Mouse (Mus musculus) left cerebral cortex, postnatal 10 days (tissue): ENCODE measurements around the gene Podnl1. TPM values are rescaled to one million over a fixed set of nuclear protein-coding genes. Genes with fewer than 3 reads are reported as not detected.

Experiments
- DNase-seq, 2 experiments: peaks; one replicate each; pipeline ENCODE4 v3.0.0; 2021 to 2022; ENCODE audit warnings: low spot score in 2 of 2, mixed read lengths in 1 of 2; ENCODE audit errors: extremely low spot score in 1 of 2
- intact Hi-C: fragments of 180-260 bp; cut with DNase I; formaldehyde crosslinking; loops from one replicate; pipeline ENCODE4 v1.15.1; 2025
- total RNA-seq, 2 experiments: library from RNA; stranded (reverse); gene quantifications; 2 replicates each; pipeline ENCODE4 v1.2.3; 2021

The Podnl1 gene
- total RNA-seq, 2 experiments from 2014 or later = not detected

- intact Hi-C loops = no loop called here
- no peak for DNase-seq
Measured at GRCm38 (mm10) chr8:84115646-84116045, 10.1 kb upstream of the Podnl1 start.

- no peak for DNase-seq
- intact Hi-C loops = no loop called here
Measured at GRCm38 (mm10) chr8:84122151-84122550, 3.6 kb upstream of the Podnl1 start.

GRCm38 (mm10) chr8:84126742-84127141, 953 bp downstream of the Podnl1 start:
- DNase-seq = no peak
- intact Hi-C loops = no loop called here

- DNase-seq = no peak
- intact Hi-C loops = no loop called here
Measured at GRCm38 (mm10) chr8:84127202-84127901, 1.6 kb downstream of the Podnl1 start.

- intact Hi-C loops = no loop called here
Measured at GRCm38 (mm10) chr8:84128277-84128676, 2.5 kb downstream of the Podnl1 start.

GRCm38 (mm10) chr8:84130806-84131205, 5.0 kb downstream of the Podnl1 start:
- peak in 1 of 2 experiments; percentile 40 for DNase-seq
- intact Hi-C loops = no loop called here

More at GRCm38 (mm10) chr8:84128277-84128676, 2.5 kb downstream of the Podnl1 start:
- DNase-seq = no peak

GRCm38 (mm10) chr8:84132225-84132624, 6.4 kb downstream of the Podnl1 start:
- intact Hi-C loops = no loop called here
- no peak for DNase-seq

- intact Hi-C loops = loop anchor here (5.0 kb wide), 1 partner anchor 41 kb away; no protein-coding TSS in a partner anchor
- no peak for DNase-seq
Measured at GRCm38 (mm10) chr8:84137848-84138247, 12.1 kb downstream of the Podnl1 start.

GRCm38 (mm10) chr8:84140838-84141237, 15.0 kb downstream of the Podnl1 start:
- intact Hi-C loops = no loop called here
- DNase-seq = no peak

GRCm38 (mm10) chr8:84144636-84145245, 19.0 kb downstream of the Podnl1 start:
- intact Hi-C loops = no loop called here
- no peak for DNase-seq

- intact Hi-C loops = no loop called here
- peak in 1 of 2 experiments; percentile 61 for DNase-seq
Measured at GRCm38 (mm10) chr8:84147324-84147766, 21.6 kb downstream of the Podnl1 start.

GRCm38 (mm10) chr8:84147769-84148530, 22.2 kb downstream of the Podnl1 start, which contains the start of the genes Cc2d1a and 4930432K21Rik:
Gene Cc2d1a (minus strand): TSS chr8:84147936.
Gene 4930432K21Rik (plus strand): TSS chr8:84148025.
- peak; percentile 94 to 95 for DNase-seq
- intact Hi-C loops = no loop called here

- peak in 1 of 2 experiments; percentile 41 for DNase-seq
- intact Hi-C loops = no loop called here
Measured at GRCm38 (mm10) chr8:84148531-84148850, 22.7 kb downstream of the Podnl1 start.

- DNase-seq = no peak
- intact Hi-C loops = no loop called here
Measured at GRCm38 (mm10) chr8:84149181-84149580, 23.4 kb downstream of the Podnl1 start.

GRCm38 (mm10) chr8:84157620-84158019, 31.8 kb downstream of the Podnl1 start:
- intact Hi-C loops = no loop called here
- no peak for DNase-seq

- intact Hi-C loops = no loop called here
- DNase-seq = no peak
Measured at GRCm38 (mm10) chr8:84167696-84168095, 41.9 kb downstream of the Podnl1 start.

GRCm38 (mm10) chr8:84170096-84170495, 44.3 kb downstream of the Podnl1 start:
- DNase-seq = no peak
- intact Hi-C loops = no loop called here

GRCm38 (mm10) chr8:84173861-84174260, 48.1 kb downstream of the Podnl1 start:
- intact Hi-C loops = no loop called here
- DNase-seq = no peak

GRCm38 (mm10) chr8:84176560-84176959, 50.8 kb downstream of the Podnl1 start:
- intact Hi-C loops = no loop called here
- no peak for DNase-seq

GRCm38 (mm10) chr8:84177405-84177804, 51.6 kb downstream of the Podnl1 start:
- intact Hi-C loops = no loop called here
- no peak for DNase-seq
